Mouse (Mus musculus) cerebellum, adult 9-10 months (tissue): ENCODE data around the gene Dapp1.
"Not testable (repeated sequence)": the region's sequence is repeated elsewhere in the genome, so short reads cannot be mapped to it uniquely, and the experiment has no call there.

Experiments
- DNase-seq: peaks from one replicate; pipeline ENCODE4 v3.0.0; 2022

Dapp1 gene

DNA sequence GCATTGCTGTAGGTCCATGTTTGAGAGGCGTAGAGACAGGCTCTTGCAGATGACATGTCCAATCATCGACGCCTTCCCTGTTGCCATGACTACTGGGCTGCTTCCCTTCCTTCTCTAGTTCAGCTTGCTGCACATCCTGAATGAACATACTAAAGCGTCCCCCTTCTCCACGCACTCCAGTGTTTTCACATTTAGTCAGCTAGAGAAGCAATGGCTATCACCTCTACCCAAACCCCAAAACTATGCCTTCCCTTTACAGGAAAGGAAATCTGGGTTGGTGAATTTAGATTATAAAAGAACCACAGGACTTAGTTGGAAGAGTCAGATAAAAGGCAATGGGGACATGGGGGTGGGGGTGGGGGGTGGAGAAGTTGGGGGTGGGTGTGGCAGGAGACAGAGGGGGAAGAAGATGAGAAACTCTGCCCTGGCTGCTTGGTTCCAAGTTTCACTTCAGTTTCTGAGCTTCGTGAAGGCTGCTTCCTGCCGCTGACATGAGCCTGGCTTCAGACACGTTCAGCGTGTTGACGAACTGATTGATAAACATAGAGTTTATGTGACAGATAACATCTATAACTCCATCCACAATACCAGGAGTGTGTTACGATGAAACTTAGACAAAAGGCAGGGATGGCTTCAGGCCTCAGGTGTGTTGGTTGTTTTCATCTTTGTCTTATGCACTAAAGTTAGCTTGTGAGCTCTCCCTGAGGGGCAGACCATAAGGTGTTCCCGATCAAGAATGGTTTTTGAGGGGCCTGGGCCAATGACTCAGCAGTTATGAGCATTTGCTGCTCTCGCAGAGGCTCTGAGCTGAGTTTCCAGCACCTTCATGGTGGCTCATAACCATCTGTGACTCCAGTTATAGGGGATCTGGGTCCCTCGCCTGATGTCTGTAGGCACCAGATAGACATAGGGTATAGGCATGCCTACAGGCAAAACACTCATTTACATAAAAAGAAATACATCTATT is 28.1 kb downstream of the Dapp1 start:
- no peak for DNase-seq

DNA sequence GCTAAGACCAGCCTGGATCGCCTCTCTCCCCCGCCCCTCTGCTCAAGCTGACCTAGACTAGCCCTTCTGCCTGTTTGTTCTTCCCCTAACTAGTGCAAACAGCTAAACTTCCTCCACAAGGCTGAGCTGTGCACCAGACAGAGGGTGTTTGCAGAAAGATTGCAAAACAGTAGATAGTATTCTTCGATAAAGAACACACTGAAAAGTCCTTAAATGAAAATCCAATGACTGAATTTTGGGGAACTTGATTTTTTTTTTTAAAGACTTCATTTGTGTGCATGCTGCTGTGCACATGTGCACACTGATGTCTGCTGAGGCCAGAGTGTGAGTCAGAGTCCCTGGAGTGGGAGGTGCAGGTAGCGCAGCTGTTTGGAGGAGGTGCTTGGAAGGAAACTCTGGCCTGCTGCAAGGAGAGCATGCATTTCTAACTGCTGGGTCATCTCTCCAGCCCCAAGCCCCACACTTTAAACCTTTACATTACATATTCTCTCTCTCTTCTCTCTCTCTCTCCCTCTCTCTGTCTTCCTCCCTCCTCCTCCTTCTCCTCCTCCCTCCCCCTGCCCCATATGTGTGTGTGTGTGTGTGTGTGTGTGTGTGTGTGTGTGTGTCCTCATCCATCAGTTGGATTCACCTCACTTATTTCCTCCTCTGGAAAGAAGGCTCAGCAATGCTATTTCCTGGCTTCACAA is 29.0 kb downstream of the Dapp1 start:
- DNase-seq = no peak

DNA sequence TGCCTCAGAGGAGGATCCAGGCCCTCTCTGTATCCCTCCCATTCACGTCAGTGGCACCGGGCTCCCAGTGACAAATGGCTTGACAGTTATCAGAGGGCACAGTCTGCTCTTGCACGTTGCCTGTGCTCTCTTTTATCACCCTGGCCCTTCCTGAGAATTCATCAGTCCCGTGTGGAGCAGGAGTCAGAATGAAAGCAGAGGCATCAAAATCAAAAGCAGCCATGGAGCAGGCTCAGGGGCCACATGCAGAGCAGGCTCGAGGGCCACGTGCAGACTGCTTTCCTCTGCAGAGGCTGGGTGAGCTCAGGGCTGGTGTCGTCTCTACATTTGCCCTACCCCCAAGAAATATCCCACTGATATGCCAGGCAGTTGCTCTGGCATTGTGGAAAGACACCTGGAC is 29.5 kb downstream of the Dapp1 start:
- DNase-seq = no peak

DNA sequence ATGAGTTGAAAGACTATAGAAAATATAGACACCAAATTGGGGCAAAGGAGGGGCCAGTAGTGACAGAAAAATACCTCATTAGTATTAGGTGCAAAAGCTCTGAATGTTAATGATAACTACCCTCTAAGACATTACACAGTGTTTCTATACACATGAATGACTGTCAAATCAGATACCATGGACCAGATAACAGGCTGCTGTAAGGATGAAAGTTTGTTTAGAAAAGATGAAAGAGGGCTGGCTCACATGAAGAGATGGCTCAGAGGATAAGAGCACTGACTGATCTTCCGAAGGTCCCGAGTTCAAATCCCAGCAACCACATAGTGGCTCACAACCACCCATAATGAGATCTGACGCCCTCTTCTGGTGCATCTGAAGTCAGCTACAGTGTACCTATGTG is 30.0 kb downstream of the Dapp1 start:
- DNase-seq = not testable (repeated sequence)

DNA sequence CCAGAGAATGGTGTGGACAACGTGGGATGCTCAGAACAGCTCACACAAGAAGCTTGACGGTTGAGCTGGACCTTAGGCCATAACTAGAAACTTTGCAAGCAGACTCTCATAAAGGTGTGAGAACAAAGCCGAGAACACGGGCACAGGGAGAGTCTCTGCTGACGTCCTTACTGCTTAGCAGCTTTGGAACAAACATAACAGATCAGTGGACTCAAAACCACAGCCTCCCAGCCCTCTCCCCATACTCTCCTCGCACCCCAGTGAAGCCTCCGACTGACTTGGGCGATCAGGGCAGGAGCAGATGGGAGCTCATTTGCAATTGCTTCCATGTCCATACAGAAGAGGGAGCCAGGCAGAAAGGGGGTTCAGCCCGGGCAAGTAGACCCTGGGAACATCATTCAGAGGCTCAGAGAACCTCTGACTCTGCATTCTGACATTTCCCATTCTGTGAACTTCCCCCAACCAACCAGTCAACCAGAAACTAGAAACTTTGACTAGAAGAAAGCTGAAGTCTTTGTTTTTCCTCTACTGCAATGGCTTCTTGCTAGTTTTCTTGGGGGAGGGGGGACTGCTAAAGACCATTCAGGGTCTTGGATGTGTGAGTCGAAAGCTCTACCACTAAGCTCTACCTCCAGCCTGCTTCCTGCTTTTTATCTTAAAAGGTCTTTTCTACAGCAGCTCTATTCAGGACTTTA is 31.0 kb downstream of the Dapp1 start:
- DNase-seq = no peak

DNA sequence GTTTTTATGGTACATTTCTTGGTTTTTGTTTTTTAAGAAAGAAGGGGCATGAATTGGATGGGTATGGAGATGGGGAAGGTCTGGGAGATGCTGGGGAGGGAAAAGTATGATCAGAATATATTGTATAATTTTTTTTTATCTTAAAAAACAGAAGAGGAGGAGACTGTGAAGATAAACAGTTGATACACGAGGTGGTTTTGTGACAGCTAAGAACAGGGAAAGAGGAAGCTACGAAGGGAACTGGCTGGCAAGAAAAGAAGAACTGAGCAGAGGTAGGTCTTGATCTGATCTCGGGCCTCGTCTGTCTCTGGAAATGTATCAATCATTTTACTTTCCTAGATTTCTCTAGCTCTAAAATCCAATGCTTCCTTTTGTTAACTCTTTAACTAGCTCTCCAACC is 33.8 kb downstream of the Dapp1 start:
- DNase-seq = no peak

DNA sequence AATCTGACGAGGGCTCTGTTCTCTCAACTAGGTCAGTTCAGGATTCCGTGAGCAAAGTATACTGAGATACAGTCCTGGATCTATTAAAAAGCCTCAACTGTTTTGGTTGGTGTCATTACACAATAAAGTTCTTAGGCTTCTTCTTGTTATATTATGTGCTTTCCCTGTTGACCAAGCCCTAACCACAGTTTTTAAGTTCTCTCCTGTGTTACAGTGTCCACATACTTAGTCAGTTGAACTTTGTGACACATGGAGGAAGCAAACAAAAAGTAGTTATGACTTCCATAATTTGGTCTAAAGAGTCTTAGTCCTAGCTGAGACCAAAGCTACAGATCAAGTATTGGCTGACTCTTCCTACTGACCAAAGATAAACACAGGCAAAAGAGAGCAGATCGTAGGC is 34.5 kb downstream of the Dapp1 start:
- DNase-seq = no peak

DNA sequence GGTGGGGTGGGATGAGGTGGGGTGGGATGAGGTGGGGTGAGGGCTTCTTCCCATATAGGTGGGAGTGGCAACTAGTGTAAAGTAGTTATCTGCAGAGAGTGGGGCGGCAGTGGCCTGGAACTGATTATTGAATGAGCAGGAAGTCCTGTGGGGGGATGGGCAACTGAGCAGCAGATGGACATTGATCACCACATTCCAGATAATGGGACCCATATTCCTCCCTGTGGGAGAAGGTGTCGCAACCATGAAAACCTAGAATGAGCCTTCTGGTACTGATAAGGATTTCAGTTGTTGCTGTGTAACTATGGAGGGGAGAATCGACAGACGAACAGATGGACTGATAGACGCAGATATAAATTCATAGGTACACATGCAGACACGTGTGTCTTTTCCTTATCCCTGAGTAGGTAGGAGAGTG is 37.6 kb downstream of the Dapp1 start:
- DNase-seq = no peak

DNA sequence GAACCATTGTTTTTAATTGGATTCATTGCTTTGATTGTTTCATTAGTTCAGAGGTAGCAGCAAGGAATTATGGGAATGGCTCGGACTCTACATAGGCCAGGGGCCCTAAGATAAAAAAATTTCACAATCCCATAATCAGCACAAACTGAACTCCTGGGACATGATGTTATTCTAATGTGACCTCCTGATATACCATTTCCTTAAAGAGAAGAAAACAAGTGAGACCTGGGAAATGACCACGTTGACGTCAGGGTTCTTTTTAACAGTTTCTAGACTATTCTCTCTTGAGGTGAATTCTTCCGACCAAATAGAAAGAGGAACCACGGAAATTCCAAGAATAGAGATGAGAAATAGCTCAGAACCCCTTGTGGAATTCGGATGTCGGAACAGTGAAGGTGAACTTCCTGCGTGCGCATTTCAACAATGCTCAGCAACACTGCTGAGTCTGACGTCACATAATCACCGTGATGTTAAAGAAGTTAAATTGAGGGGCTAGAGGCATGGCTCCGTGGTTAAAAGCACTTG is 39.2 kb downstream of the Dapp1 start:
- DNase-seq = no peak

DNA sequence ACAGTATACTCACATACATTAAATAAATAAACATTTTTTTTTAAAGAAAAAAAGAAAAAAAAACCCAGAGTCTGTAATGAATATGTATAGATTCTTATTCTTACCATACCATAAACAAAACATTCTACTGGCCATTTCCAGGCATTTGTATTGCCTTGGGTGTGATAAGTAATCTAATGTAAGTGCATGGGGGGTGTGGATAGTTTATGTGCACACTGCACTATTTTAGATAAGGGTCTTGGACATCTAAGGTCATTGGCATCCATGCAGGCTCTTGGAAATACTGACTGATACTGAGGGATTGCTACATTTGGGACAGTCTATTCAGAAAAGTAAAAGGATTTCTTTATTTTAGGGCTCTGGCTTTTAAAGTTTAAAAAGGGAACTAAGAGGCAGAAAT is 39.8 kb downstream of the Dapp1 start:
- no peak for DNase-seq

DNA sequence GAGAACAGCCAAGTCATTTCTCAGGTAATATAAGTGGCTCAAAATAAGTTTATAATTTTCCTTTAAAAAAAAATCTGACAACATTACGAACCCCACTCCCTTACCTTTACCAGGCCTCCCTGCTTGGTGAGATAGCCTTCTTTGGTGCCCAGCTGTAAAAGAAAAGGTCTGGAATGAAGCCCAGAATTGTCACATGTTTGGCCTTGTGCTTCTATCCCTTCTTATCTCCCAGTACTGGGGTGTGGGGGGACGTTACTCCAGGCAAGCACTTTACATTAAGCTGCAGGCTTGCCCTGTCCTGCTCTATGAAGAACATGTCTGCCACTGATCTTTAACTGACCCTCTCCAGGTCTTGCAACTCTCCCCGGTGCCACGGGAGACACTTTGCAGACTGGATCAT is 40.6 kb downstream of the Dapp1 start:
- no peak for DNase-seq

DNA sequence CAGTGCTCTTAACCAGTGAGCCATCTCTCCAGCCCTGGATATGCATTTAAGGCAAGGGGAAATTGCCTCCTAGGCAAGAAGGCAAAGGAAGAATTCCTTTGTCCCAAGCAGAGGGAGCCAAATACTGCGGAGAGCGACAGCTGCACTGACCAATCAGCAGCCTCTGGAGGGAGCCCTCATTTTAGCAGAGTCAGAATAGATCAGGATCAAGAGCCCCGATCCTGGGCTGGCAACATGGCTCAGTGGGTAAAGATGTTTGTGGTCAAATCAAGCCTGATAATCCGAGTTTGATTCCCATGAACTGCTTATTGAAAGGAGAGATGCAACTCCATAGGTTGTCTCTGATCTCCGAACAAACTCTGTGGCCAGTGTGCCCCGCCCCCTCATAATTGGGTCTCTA is 42.7 kb downstream of the Dapp1 start:
- DNase-seq = no peak

DNA sequence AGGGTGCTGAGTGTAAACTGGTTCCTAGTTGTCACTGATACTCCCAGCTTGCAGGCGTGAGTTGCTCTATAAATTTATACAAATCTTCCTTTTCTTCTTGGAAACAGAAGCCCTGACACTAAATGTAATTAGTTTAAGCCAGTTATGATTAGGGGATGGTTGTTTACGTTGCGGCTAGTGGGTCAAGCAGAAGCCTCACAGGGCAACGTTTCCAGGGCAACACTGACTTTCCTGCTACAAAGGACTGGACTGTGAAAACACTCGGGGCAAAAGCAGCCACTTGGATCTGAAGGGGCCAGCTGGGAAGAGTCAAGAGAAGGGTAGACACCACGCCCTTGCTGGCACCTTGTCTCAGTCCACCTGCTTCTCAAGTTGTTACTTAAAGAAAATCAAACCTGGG is 44.8 kb downstream of the Dapp1 start:
- no peak for DNase-seq

DNA sequence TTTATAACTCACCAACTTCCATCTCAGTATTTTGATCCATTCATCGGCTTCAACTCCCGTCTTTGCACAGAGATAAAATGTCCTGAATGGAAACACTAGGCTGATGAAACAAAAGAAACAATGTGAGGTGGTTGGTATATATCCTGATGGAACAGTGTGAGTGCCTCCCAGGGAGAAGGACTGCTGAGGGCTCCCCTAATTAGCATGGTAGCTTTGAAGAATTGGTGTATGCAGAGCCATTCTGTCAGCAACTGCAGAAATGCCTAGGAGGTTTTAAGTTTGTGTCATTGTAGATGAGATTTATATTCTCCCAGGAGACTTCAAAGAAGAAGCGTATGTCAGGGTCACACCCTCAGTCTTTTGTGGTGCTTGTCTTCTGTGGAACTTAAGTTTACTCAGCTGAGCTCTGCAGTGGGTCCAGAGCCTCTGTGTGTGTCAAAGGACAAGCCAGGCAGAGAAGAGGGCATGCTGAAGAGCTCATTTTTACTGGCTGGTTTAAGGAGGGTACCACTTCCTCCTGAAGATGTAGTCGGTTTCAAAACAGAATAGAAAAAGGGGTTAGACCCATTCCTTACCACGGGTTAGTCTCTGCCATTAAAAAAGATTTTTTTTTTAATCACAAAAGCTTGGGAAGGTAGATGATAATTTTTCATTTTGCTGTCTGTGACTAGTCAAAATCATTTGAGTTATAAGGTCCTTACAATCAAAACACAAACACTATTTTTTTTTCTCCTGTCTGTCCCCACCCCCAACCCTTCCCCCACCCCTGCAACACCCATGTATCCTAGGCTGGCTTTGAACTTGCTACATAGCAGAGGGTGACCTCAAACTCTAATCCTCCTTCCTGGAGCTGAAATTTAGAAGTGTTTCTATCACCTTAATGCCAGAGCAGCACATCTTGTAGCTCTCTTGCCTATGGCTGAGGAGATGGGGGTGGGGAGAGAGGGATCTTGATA is 45.5 kb downstream of the Dapp1 start:
- no peak for DNase-seq

DNA sequence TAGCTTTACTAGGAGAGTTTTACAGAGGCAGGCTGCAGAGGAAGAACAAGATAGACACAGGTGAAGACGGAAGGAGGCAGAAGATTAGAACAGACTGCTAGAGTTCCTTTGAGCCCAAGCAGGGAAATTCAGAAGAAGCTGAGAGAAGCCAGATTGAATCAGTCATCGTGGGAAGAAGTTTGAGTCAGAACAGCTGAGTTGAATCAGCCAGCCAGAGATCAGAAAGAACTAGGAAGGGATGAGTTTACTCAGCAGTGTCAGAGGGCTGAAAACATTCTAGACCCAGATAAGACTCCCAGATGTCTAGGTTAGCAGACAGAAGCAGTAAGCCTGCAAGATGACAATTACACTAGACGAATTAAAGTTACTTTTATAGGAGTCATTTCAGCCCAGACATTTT is 47.4 kb downstream of the Dapp1 start:
- DNase-seq = no peak

DNA sequence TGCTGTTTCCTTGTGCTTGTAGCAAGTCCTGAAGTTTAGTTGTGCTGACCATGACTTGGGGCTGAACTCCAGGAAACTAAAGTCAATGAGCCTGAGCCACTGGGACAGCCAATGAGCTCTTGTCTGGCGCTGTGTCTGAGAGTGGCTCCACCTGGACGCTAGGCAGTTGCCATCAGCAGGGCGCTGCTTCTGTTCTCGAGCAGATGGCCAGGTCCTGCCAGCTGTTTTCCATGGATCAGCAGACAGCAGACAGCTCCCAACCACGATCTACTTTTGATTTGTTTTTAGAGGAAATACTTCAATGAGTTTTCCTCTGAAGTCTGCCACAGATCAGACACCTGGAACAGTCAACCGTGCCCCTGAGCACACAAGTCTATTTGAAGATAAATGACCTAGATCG is 48.6 kb downstream of the Dapp1 start:
- DNase-seq = no peak

DNA sequence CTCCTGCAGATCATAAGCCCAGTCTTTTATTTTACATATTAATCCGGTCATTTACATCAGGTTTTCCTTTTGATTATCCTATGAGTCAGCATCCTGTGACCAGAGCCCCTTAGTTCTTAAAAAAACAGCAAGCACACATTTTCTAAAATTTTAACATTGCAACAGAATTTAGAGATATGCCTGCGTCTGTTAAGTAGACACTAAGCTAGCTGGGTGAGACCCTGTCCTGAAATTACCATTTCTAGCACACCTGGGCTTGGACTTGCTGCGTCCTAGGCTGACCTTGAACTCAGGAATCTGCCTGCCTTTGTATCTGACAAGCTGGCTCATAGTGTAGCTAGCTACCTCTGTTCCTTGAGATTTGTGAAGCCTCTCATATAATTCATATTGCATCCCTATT is 51.4 kb downstream of the Dapp1 start:
- no peak for DNase-seq

DNA sequence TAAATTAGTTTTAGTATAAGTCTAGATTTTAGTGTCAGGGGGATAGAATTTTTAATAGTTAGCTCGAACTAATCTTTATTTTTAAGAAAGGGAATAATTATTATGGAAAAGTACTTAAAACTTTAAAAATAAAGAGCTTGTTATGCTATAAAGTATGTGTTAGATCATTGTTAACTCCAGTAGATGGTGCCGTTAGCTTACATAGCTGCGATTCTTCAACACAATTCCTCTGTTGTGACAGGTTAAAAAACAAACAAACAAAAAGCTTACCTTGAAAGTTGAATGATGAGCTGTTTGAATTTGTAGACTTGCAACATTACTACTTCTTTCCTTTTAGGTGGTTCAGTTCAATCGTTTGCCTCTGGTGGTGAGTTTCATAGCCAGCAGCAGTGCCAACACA is 54.3 kb downstream of the Dapp1 start:
- no peak for DNase-seq

DNA sequence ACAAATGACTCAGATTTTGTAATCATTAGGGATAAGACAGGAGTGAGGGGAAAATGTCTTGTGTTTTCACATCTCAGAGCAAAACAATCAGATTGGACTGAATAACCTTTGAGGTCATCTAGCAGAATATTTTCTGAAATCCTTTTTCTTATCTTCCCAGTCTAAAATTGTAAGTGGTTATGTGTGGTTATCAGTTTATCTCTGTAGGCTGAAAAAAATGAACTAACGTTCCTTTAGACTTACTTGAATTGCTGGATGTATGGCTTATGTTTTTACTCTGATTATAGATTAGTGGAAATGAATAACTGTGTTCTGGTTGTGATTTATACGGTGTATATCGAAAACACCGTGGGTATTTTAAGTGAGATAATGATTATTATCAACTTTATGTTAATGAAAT is 60.8 kb downstream of the Dapp1 start:
- DNase-seq = no peak

DNA sequence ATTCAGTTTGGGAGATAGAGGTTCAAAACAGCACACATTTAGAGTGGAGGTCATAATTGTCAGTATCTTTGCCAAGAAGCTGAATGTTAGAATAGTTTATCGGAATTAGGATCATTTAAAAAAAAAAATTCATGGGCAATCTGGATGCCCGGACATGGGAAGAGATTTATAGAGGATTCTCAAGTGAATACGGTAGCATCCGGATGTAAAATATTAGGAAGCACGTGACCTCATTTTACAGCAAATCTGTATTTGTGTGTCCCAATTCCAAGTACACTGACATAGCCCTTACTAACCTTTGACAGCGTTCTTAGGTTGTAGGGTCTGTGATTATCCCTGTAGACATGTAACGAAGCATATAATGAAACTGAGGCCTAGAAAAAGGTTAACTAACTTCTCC is 61.9 kb downstream of the Dapp1 start:
- DNase-seq = no peak

DNA sequence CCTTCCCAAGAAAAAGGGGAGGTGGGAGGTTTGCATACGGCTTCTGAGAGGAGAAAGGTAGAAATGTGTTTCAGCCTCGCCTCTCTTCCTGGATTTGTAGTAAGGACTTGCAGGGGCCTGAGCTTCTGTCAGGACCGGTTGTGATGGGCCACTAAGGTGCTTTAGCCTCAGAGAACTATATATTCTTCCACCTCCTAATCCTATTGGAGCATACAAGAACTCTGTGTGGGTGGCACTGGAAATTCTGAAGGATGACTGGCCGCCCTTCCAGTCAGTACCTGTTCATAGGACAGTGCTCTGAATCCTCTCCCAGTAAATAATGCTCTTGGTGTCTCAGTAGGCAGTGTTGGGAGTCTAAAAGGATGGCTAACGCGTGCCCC is 62.4 kb downstream of the Dapp1 start:
- DNase-seq = peak; percentile 22

DNA sequence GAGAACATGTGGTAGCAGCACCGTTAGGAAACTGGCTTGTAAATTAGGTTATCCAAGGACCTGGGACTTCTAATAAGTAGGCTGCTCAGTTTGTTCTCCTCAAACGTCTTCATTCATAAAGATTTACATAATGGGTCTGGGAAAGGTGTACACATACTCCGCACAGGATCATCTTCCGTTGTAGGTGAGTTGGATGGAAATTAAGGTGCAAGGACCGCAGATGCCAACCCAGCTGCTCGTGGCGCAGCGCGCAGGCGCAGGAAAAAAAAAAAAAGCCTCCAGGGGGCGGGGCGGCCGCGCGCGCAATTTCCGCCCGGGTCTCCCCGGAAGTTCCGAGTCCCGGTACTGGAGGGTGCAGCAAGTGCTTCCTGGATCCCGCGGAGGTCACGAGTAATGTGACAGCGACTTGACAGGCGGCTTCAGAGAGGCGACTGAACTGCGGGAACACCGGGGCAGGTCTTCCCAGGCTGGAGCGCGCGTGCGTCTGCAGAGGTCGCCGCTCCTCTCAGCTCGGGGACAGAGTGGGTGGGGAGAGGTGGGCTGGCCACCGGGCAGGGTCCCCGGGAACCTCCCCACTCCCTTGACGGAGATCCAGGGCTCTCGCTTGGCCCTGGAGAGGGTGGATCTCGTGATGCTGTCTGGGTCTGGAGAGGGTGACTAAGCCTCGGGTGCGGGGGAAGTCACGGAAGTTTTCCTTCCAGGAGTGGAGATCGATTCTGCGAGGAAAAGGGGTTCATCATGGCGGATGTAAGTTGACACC is 63.0 kb downstream of the Dapp1 start, which contains the start of gene Lamtor3:
Gene Lamtor3 (plus strand): TSS at position 335 of the 760 bp plus-strand sequence.
- DNase-seq = peak; percentile 85
